Mouse (Mus musculus) midbrain, embryonic 11.5 days (tissue): ENCODE results near the gene Med23. TPM values are rescaled to one million over a fixed set of nuclear protein-coding genes. Genes with fewer than 3 reads are reported as not detected.

Experiments used
- ATAC-seq: fragments of 200-750 bp; cut with Nextera tagmentation; 2 replicates; pipeline ENCODE4 v1.8.0; 2017; ENCODE audit warnings: moderate TSS enrichment, moderate library complexity; ENCODE audit not compliant: low FRiP score
- DNase-seq: peaks from one replicate; pipeline ENCODE4 v3.0.0; 2015; ENCODE audit warnings: low spot score; ENCODE audit errors: missing footprints
- H3K27ac ChIP-seq: fragments of 300-500 bp; sonication (generic); 2 replicates; pipeline ENCODE4 v1.5.1; 2014; ENCODE audit warnings: low read depth, low read length
- H3K27me3 ChIP-seq: fragments of 300-500 bp; sonication (generic); 2 replicates; pipeline ENCODE4 v1.6.1; 2014; ENCODE audit warnings: mild to moderate bottlenecking, low read length, moderate library complexity, mixed read lengths; ENCODE audit not compliant: control insufficient read depth, insufficient read depth
- H3K36me3 ChIP-seq: fragments of 300-500 bp; sonication (generic); 2 replicates; pipeline ENCODE4 v1.6.1; 2014; ENCODE audit warnings: mild to moderate bottlenecking, low read length, moderate library complexity, mixed read lengths; ENCODE audit not compliant: control insufficient read depth, insufficient read depth
- H3K4me1 ChIP-seq: fragments of 300-500 bp; sonication (generic); 2 replicates; pipeline ENCODE4 v1.6.1; 2014; ENCODE audit warnings: low read length; ENCODE audit not compliant: control insufficient read depth, insufficient read depth
- H3K4me2 ChIP-seq: fragments of 300-500 bp; sonication (generic); 2 replicates; pipeline ENCODE4 v1.6.1; 2014; ENCODE audit warnings: mild to moderate bottlenecking, moderate library complexity
- H3K4me3 ChIP-seq: fragments of 300-500 bp; sonication (generic); 2 replicates; pipeline ENCODE4 v1.5.1; 2014; ENCODE audit warnings: low read depth, low read length
- H3K9ac ChIP-seq: fragments of 300-500 bp; sonication (generic); 2 replicates; pipeline ENCODE4 v1.6.1; 2014; ENCODE audit warnings: low read length
- H3K9me3 ChIP-seq: fragments of 300-500 bp; sonication (generic); 2 replicates; pipeline ENCODE4 v1.6.1; 2016; ENCODE audit warnings: low read length; ENCODE audit not compliant: control insufficient read depth
- WGBS: fragments of 180-500 bp; shearing (Covaris S2); extraction: QIAGEN DNeasy Blood & Tissue Kit; methylation state at CpG from one replicate; pipeline ENCODE4 v1.1.7; 2014; 5-methylcytosine and 5-hydroxymethylcytosine counted together
- polyA plus RNA-seq: library from polyadenylated mRNA; unstranded; fragments of >200 nt; fragmentation: Nextera tagmentation; extraction: Ambion mirVana; gene quantifications from 2 replicates; pipeline ENCODE4 v1.2.1, GENCODE M21; 2014

The Med23 gene
- polyA plus RNA-seq, 1 experiment from 2014 or later, result 31.2 TPM

- H3K36me3 ChIP-seq, result no peaks in the 10 kb centered on the region
- 62% methylated on average over 2 of the region's 2 CpGs for WGBS
- no peak overlapping the region for H3K4me2 ChIP-seq
- no peak overlapping the region for H3K4me3 ChIP-seq
- H3K27ac ChIP-seq, result no peak overlapping the region
- no peaks in the 10 kb centered on the region for H3K9me3 ChIP-seq
- no peaks in the 10 kb centered on the region for H3K4me1 ChIP-seq
- DNase-seq, result no peak
- no peak overlapping the region for H3K9ac ChIP-seq
- no peak for ATAC-seq
- no peaks in the 10 kb centered on the region for H3K27me3 ChIP-seq
These were observed 27.8 kb upstream of the Med23 start for GRCm38 (mm10) chr10:24841998-24842397.

GRCm38 (mm10) chr10:24842676-24843075 lies 27.1 kb upstream of the Med23 start, which contains the start of gene Enpp3:
Gene Enpp3 (minus strand): TSS chr10:24842823.
- Histone ChIP-seq H3K4me2 (no peak within 1 kb of the TSS), H3K4me1 (no peaks in the 10 kb centered on the region), H3K27ac (no peak within 1 kb of the TSS), H3K4me3 (no peak within 1 kb of the TSS), H3K36me3 (no peaks in the 10 kb centered on the region), H3K27me3 (no peaks in the 10 kb centered on the region), H3K9ac (no peak within 1 kb of the TSS), H3K9me3 (no peaks in the 10 kb centered on the region)
- DNase-seq (no peak), ATAC-seq (no peak)
- WGBS, result 87% methylated on average over 1 of the region's 1 CpGs

DNA sequence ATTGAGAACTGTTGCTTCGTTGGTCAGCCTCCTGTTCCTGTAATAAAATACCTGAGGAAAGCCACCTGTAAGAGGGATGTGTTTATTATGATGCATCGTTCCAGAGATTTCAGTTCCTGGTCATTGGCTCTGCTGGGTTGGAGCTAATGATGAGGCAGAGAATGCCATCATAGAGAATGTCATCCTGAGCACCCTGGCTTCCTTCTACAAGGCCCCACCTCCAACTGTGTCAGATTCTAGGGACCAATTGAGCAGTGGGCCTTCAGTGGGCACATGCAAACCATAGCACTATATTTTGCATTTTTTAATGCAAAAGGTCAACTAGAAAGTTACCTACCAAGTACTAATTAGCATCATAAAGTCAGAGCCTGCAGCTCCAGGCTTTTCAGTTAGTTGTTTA lies 6.6 kb upstream of the Med23 start:
- no peak overlapping the region for H3K4me3 ChIP-seq
- H3K9ac ChIP-seq, result no peak overlapping the region
- no peaks in the 10 kb centered on the region for H3K36me3 ChIP-seq
- ATAC-seq (no peak), DNase-seq (no peak)
- H3K4me2 ChIP-seq, result no peak overlapping the region
- no peaks in the 10 kb centered on the region for H3K9me3 ChIP-seq
- 75% methylated on average over 2 of the region's 2 CpGs for WGBS
- H3K4me1 ChIP-seq, result no peaks in the 10 kb centered on the region
- no peak overlapping the region for H3K27ac ChIP-seq
- H3K27me3 ChIP-seq, result no peaks in the 10 kb centered on the region

DNA sequence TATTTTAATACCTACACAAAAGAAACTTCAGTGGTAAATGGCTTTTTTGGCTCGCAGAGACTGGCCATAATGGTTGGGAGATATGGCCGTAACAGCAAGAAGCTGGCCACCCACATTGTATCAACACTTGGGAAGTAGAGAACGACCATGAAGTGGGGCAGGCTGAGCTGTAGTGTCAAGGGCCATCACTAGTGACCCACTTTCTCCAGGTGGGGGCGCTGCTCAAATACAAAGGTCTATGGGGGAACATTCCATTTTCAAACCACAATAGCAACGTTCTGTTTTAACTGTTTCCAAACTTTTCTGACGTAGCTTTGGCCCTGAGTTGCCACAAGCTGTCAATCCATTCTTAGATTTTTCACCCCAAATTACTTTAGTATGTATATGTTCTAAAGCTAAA lies 5.4 kb upstream of the Med23 start:
- no peaks in the 10 kb centered on the region for H3K9me3 ChIP-seq
- no peak overlapping the region for H3K27ac ChIP-seq
- H3K27me3 ChIP-seq, result no peaks in the 10 kb centered on the region
- no peak overlapping the region for H3K4me3 ChIP-seq
- WGBS, result 79% methylated on average over 6 of the region's 6 CpGs
- ATAC-seq (no peak), DNase-seq (no peak)
- no peaks in the 10 kb centered on the region for H3K36me3 ChIP-seq
- no peaks in the 10 kb centered on the region for H3K4me1 ChIP-seq
- no peak overlapping the region for H3K9ac ChIP-seq
- no peak overlapping the region for H3K4me2 ChIP-seq

DNA sequence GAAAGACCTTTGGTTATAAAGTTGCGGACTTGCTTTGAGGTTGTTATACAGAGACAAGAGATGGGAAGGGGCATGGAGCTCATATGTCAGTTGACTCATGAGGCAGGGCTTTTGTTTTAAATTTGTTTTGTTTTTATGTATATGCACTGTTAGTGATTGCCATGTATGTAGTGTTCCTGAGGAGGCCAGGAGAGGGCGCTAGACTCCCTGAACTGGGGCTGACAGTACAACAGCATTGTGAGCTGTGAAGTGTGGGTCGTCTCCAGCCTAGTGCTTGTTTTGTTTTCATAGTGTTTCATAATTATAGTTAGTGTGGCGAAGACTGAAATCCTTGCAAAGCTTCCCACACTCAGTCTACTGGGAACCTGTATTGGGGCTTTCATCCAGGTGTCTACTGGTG lies 3.8 kb downstream of the Med23 start:
- Histone ChIP-seq H3K27ac (no peak overlapping the region), H3K36me3 (peaks cover 12% of the 10 kb centered on the region), H3K4me3 (no peak overlapping the region), H3K4me1 (0 out of 2 replicates have a peak, but pooled peaks cover 2% of the 10 kb centered on the region), H3K27me3 (no peaks in the 10 kb centered on the region), H3K9ac (no peak overlapping the region), H3K4me2 (no peak overlapping the region), H3K9me3 (no peaks in the 10 kb centered on the region)
- DNase-seq (no peak), ATAC-seq (no peak)
- WGBS, result 87% methylated on average over 4 of the region's 4 CpGs

DNA sequence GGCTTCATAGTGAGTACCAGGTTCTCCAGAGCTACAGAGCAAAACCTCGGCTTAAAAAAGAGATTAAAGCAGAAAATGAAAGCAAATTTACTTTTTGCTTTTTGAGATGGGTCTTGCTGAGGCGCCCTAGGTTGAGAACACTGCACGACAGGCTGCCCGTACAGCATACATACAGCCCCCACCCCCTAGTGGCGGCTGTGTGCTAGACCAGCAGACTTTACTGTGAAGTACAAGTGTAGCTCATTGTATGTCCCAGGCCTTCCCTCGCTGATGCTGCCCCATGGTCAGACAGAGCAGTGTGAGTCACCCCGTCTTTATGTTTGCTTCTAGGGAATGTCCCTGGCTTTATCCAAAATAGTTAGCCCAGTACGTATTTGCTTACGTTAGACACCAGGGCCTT lies 16.2 kb downstream of the Med23 start:
- 84% methylated on average over 9 of the region's 9 CpGs for WGBS
- H3K9me3 ChIP-seq, result no peaks in the 10 kb centered on the region
- H3K4me1 ChIP-seq, result no peaks in the 10 kb centered on the region
- no peak for DNase-seq
- H3K9ac ChIP-seq, result no peak overlapping the region
- no peak; the same call in 1 of the 2 replicates for ATAC-seq
- H3K27me3 ChIP-seq, result no peaks in the 10 kb centered on the region
- H3K4me3 ChIP-seq, result no peak overlapping the region
- H3K36me3 ChIP-seq, result peaks cover 15% of the 10 kb centered on the region
- no peak overlapping the region for H3K27ac ChIP-seq
- no peak overlapping the region for H3K4me2 ChIP-seq

GRCm38 (mm10) chr10:24888343-24888742 lies 18.6 kb downstream of the Med23 start:
- Histone ChIP-seq H3K27ac (no peak overlapping the region; the same call in 1 of the 2 replicates), H3K27me3 (no peaks in the 10 kb centered on the region), H3K36me3 (peaks cover 8% of the 10 kb centered on the region; the same call in 1 of the 2 replicates), H3K4me3 (no peak overlapping the region), H3K4me2 (no peak overlapping the region), H3K4me1 (no peaks in the 10 kb centered on the region), H3K9me3 (no peaks in the 10 kb centered on the region), H3K9ac (no peak overlapping the region)
- ATAC-seq, result no peak
- WGBS, result 95% methylated on average over 7 of the region's 7 CpGs
- DNase-seq, result no peak

GRCm38 (mm10) chr10:24895927-24896326 lies 26.1 kb downstream of the Med23 start:
- no peak for DNase-seq
- Histone ChIP-seq H3K27ac (no peak overlapping the region), H3K36me3 (peaks cover 28% of the 10 kb centered on the region), H3K9me3 (no peaks in the 10 kb centered on the region), H3K4me1 (no peaks in the 10 kb centered on the region), H3K9ac (no peak overlapping the region), H3K27me3 (no peaks in the 10 kb centered on the region), H3K4me3 (no peak overlapping the region), H3K4me2 (no peak overlapping the region)
- no peak for ATAC-seq
- WGBS, result 89% methylated on average over 8 of the region's 8 CpGs

DNA sequence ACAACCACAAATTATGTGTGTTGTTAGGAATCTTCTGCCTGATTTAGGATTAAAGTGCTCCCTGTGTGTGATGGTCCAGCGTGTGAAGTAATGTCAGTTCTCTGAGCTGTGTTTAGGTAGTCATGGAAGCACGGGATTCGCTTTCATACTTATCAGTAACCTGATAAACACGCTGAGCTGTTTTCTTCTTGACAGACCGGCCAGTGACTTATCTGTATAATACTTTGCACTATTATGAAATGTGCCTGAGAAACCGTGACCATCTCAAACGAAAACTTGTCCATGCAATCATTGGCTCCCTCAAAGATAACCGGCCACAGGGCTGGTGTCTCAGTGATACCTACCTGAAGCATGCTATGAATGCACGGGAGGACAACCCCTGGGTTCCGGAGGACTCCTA lies 35.8 kb downstream of the Med23 start:
- H3K9me3 ChIP-seq, result no peaks in the 10 kb centered on the region
- no peak overlapping the region for H3K4me3 ChIP-seq
- ATAC-seq, result no peak
- no peaks in the 10 kb centered on the region for H3K27me3 ChIP-seq
- 97% methylated on average over 10 of the region's 10 CpGs for WGBS
- DNase-seq, result no peak
- no peak overlapping the region for H3K4me2 ChIP-seq
- H3K36me3 ChIP-seq, result peaks cover 52% of the 10 kb centered on the region
- no peaks in the 10 kb centered on the region for H3K4me1 ChIP-seq
- no peak overlapping the region for H3K27ac ChIP-seq
- H3K9ac ChIP-seq, result no peak overlapping the region

GRCm38 (mm10) chr10:24911199-24911598 lies 41.4 kb downstream of the Med23 start:
- 91% methylated on average over 8 of the region's 8 CpGs for WGBS
- peak; percentile 68 for DNase-seq
- Histone ChIP-seq H3K9me3 (no peaks in the 10 kb centered on the region), H3K4me2 (no peak overlapping the region), H3K36me3 (peaks cover 38% of the 10 kb centered on the region), H3K4me1 (no peaks in the 10 kb centered on the region), H3K27ac (no peak overlapping the region), H3K4me3 (no peak overlapping the region), H3K9ac (no peak overlapping the region), H3K27me3 (no peaks in the 10 kb centered on the region)
- no peak for ATAC-seq
